Mouse (Mus musculus): ENCODE data around the gene Hormad1. TPM values are rescaled to one million over a fixed set of nuclear protein-coding genes. Genes with fewer than 3 reads are reported as not detected.
"Not testable (repeated sequence)": the region's sequence is repeated elsewhere in the genome, so short reads cannot be mapped to it uniquely, and the experiment has no call there.

The Hormad1 gene
- polyA plus RNA-seq, 1 experiment from 2014 or later, result 0.10 TPM

DNA sequence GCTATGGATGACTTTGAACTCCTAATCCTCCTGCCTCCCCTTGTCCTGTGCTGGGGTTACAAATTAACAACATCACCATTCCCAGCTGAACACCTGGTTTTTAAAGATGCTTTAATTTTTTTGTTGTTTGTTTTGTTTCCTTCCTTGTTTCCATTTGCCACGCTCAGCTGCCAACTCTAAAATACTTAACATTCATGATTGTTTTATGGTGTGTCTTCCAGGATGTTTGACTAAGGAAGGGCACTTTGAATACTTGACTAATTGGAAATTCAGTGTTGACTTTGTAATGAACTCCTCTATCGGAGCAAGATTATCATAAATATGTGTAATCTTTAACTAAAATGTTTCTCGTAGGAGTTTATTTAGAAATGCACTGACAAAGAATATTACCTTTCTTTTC is 41.8 kb downstream of the Hormad1 start:
- peak; percentile 57; the same call in 1 of the 2 replicates for ATAC-seq
- Histone ChIP-seq H3K4me3 (ENCODE audit: low read length) (no peak overlapping the region), H3K9me3 (ENCODE audit: control insufficient read depth, low read length) (no peaks in the 10 kb centered on the region), H3K27ac (ENCODE audit: low read length) (peak overlapping the region; percentile 87), H3K4me1 (ENCODE audit: control insufficient read depth, insufficient read depth, low read length) (peaks cover 7% of the 10 kb centered on the region), H3K36me3 (ENCODE audit: control insufficient read depth, insufficient read depth, low read length) (peaks cover 3% of the 10 kb centered on the region; the same call in 1 of the 2 replicates), H3K9ac (ENCODE audit: low read depth, low read length) (no peak overlapping the region), H3K27me3 (replicated peaks; ENCODE audit: control insufficient read depth, insufficient read depth, low read length) (no peaks in the 10 kb centered on the region), H3K4me2 (ENCODE audit: low read depth, low read length) (no peak overlapping the region)
- WGBS, result 48% methylated on average over 3 of the region's 3 CpGs

- no peak for ATAC-seq
- WGBS, result 80% methylated on average over 3 of the region's 3 CpGs
- peaks cover 2% of the 10 kb centered on the region; the same call in 1 of the 2 replicates for H3K4me1 ChIP-seq (ENCODE audit: control insufficient read depth, insufficient read depth, low read length)
- no peaks in the 10 kb centered on the region for H3K9me3 ChIP-seq (ENCODE audit: control insufficient read depth, low read length)
- H3K4me2 ChIP-seq (ENCODE audit: low read depth, low read length), result no peak overlapping the region
- no peak overlapping the region for H3K27ac ChIP-seq (ENCODE audit: low read length)
- peaks cover 7% of the 10 kb centered on the region; the same call in 1 of the 2 replicates for H3K36me3 ChIP-seq (ENCODE audit: control insufficient read depth, insufficient read depth, low read length)
- H3K27me3 ChIP-seq (replicated peaks; ENCODE audit: control insufficient read depth, insufficient read depth, low read length), result no peaks in the 10 kb centered on the region
- H3K9ac ChIP-seq (ENCODE audit: low read depth, low read length), result no peak overlapping the region
- H3K4me3 ChIP-seq (ENCODE audit: low read length), result no peak overlapping the region
Observed at GRCm38 (mm10) chr3:95606096-95606495, 46.6 kb downstream of the Hormad1 start.

DNA sequence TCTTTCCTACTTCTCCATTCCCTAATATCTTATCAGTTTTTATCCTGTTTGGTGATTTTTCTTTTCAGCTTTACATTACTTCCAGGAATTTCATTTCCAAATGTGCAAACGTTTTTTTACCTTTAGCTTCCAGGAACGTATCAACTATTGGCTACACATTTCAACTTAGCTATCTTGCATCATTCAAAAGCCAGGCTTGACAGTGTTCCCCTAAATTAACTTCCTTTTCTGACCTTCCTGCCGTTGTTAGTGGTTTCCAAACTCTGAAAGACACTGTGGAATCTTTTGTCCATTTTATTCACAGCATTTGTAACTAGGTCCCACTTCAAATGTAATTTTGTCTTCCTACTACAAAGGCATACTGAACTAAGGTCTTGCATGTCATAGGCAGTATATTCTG is 49.7 kb downstream of the Hormad1 start:
- Histone ChIP-seq H3K27me3 (replicated peaks; ENCODE audit: control insufficient read depth, insufficient read depth, low read length) (no peaks in the 10 kb centered on the region), H3K4me2 (ENCODE audit: low read depth, low read length) (no peak overlapping the region), H3K4me3 (ENCODE audit: low read length) (no peak overlapping the region), H3K27ac (ENCODE audit: low read length) (no peak overlapping the region), H3K9ac (ENCODE audit: low read depth, low read length) (no peak overlapping the region), H3K4me1 (ENCODE audit: control insufficient read depth, insufficient read depth, low read length) (0 out of 2 replicates have a peak, but pooled peaks cover 2% of the 10 kb centered on the region), H3K36me3 (ENCODE audit: control insufficient read depth, insufficient read depth, low read length) (peaks cover 6% of the 10 kb centered on the region; the same call in 1 of the 2 replicates), H3K9me3 (ENCODE audit: control insufficient read depth, low read length) (no peaks in the 10 kb centered on the region)
- ATAC-seq, result no peak
- 66% methylated on average over 3 of the region's 3 CpGs for WGBS

DNA sequence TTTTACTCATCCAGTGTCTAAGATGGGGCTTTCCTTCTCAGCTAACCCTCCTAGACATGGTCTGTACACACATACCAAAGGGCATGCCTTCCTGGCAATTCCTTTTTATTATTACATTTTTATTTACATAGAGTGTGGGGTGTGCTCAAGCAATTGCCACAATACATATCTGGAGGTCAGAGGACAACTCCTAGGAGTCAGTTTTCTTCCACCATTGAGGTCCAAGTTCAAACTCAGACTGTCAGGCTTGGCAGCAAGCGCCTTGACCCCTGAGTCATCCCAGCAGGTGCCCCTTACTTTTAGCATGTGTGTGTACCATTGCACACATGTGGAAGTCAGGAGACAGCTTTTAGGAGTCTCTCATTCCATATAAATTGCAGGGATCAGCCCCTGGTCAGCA is 54.5 kb downstream of the Hormad1 start:
- peak; percentile 93 for ATAC-seq
- WGBS, result 78% methylated on average over 1 of the region's 1 CpGs
- H3K27ac ChIP-seq (ENCODE audit: low read length), result peak overlapping the region; percentile 64
- peaks cover 10% of the 10 kb centered on the region; the same call in 1 of the 2 replicates for H3K36me3 ChIP-seq (ENCODE audit: control insufficient read depth, insufficient read depth, low read length)
- H3K9ac ChIP-seq (ENCODE audit: low read depth, low read length), result no peak overlapping the region
- no peaks in the 10 kb centered on the region for H3K4me1 ChIP-seq (ENCODE audit: control insufficient read depth, insufficient read depth, low read length)
- no peak overlapping the region for H3K4me2 ChIP-seq (ENCODE audit: low read depth, low read length)
- no peak overlapping the region for H3K4me3 ChIP-seq (ENCODE audit: low read length)
- H3K9me3 ChIP-seq (ENCODE audit: control insufficient read depth, low read length), result no peaks in the 10 kb centered on the region
- H3K27me3 ChIP-seq (replicated peaks; ENCODE audit: control insufficient read depth, insufficient read depth, low read length), result no peaks in the 10 kb centered on the region

- H3K4me1 ChIP-seq (ENCODE audit: control insufficient read depth, insufficient read depth, low read length), result no peaks in the 10 kb centered on the region
- no peaks in the 10 kb centered on the region for H3K9me3 ChIP-seq (ENCODE audit: control insufficient read depth, low read length)
- H3K36me3 ChIP-seq (ENCODE audit: control insufficient read depth, insufficient read depth, low read length), result peaks cover 6% of the 10 kb centered on the region; the same call in 1 of the 2 replicates
- no peaks in the 10 kb centered on the region for H3K27me3 ChIP-seq (replicated peaks; ENCODE audit: control insufficient read depth, insufficient read depth, low read length)
- no peak overlapping the region for H3K27ac ChIP-seq (ENCODE audit: low read length)
- no peak overlapping the region for H3K9ac ChIP-seq (ENCODE audit: low read depth, low read length)
- WGBS, result 78% methylated on average over 1 of the region's 1 CpGs
- no peak for ATAC-seq
- no peak overlapping the region for H3K4me2 ChIP-seq (ENCODE audit: low read depth, low read length)
- H3K4me3 ChIP-seq (ENCODE audit: low read length), result no peak overlapping the region
Observed at GRCm38 (mm10) chr3:95618511-95618910, 59.0 kb downstream of the Hormad1 start.

DNA sequence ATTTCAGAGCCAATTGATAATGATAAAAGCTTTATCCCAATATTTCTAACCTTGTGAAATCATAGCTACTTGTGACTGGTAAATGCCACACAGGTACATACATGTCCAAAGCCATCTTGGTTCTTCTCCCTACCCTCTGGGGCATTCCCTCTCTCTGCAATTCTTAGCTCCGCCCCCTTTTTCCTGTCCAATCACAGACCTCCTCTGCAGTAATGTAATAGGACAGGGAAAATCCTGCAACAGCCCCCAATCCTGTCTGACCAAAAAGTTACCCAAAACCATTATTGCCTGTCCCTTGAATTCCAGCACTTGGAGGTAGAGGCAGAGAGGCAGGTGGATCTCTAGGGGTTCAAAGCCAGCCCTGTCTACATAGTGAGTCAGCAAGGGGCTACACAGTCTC is 61.8 kb downstream of the Hormad1 start:
- 75% methylated on average over 1 of the region's 1 CpGs for WGBS
- Histone ChIP-seq H3K4me3 (ENCODE audit: low read length) (no peak overlapping the region), H3K27me3 (replicated peaks; ENCODE audit: control insufficient read depth, insufficient read depth, low read length) (no peaks in the 10 kb centered on the region), H3K27ac (ENCODE audit: low read length) (no peak overlapping the region), H3K36me3 (ENCODE audit: control insufficient read depth, insufficient read depth, low read length) (peaks cover 6% of the 10 kb centered on the region; the same call in 1 of the 2 replicates), H3K4me1 (ENCODE audit: control insufficient read depth, insufficient read depth, low read length) (peaks cover 5% of the 10 kb centered on the region), H3K4me2 (ENCODE audit: low read depth, low read length) (no peak overlapping the region), H3K9ac (ENCODE audit: low read depth, low read length) (no peak overlapping the region), H3K9me3 (ENCODE audit: control insufficient read depth, low read length) (no peaks in the 10 kb centered on the region)
- no peak for ATAC-seq

- not testable (repeated sequence) for H3K4me1 ChIP-seq (ENCODE audit: control insufficient read depth, insufficient read depth, low read length); H3K9me3 ChIP-seq (ENCODE audit: control insufficient read depth, low read length); ATAC-seq; H3K27ac ChIP-seq (ENCODE audit: low read length); H3K9ac ChIP-seq (ENCODE audit: low read depth, low read length); H3K27me3 ChIP-seq (replicated peaks; ENCODE audit: control insufficient read depth, insufficient read depth, low read length); H3K4me3 ChIP-seq (ENCODE audit: low read length); H3K4me2 ChIP-seq (ENCODE audit: low read depth, low read length); H3K36me3 ChIP-seq (ENCODE audit: control insufficient read depth, insufficient read depth, low read length)
- 90% methylated on average over 20 of the region's 20 CpGs for WGBS
Observed at GRCm38 (mm10) chr3:95622421-95622820, 62.9 kb downstream of the Hormad1 start.

DNA sequence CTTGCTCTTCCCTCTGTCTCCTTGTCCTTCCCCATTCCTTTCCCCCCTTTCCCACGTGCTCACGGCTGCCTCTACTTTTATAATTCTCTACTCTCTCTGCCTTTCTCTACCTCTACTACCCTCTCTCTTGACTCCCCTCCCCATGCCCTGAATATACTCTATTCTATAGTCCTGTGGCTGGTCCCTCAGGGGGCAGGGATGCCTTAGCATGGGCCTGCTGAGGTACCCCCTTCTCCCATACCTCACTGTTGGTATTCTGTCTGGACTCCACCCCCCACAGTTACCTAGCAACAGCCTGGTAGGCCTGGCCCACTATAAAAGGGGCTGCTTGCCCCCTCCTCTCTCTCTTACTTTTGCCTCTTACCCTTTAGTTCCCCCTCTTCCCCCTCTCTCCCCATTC is 64.1 kb downstream of the Hormad1 start:
- peaks cover 11% of the 10 kb centered on the region for H3K4me1 ChIP-seq (ENCODE audit: control insufficient read depth, insufficient read depth, low read length)
- H3K27ac ChIP-seq (ENCODE audit: low read length), result no peak overlapping the region
- no peak overlapping the region for H3K4me2 ChIP-seq (ENCODE audit: low read depth, low read length)
- ATAC-seq, result no peak
- no peak overlapping the region for H3K4me3 ChIP-seq (ENCODE audit: low read length)
- H3K27me3 ChIP-seq (replicated peaks; ENCODE audit: control insufficient read depth, insufficient read depth, low read length), result no peaks in the 10 kb centered on the region
- no peaks in the 10 kb centered on the region for H3K9me3 ChIP-seq (ENCODE audit: control insufficient read depth, low read length)
- H3K9ac ChIP-seq (ENCODE audit: low read depth, low read length), result no peak overlapping the region
- no peaks in the 10 kb centered on the region for H3K36me3 ChIP-seq (ENCODE audit: control insufficient read depth, insufficient read depth, low read length)
- 56% methylated on average over 2 of the region's 2 CpGs for WGBS

DNA sequence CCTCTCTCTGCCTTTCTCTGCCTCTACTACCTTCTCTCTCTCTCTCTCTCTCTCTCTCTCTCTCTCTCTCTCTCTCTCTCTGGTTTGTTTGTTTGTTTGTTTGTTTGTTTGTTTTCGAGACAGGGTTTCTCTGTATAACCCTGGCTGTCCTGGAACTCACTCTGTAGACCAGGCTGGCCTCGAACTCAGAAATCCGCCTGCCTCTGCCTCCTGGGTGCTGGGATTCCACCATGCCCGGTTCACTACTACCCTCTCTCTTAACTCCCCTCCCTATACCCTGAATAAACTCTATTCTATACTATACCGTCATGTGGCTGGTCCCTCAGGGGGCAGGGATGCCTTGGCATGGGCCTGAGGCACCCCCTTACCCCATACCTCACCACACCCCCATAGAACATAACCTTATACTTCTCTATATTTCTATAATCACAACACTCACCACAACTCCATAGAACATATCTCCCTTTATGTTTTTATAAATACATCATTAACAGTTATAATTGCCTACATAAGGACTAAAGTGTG is 64.6 kb downstream of the Hormad1 start:
- WGBS, result 69% methylated on average over 4 of the region's 5 CpGs
- H3K4me3 ChIP-seq (ENCODE audit: low read length), result peak overlapping the region; percentile 70
- H3K4me1 ChIP-seq (ENCODE audit: control insufficient read depth, insufficient read depth, low read length), result peaks cover 11% of the 10 kb centered on the region
- peak overlapping the region; percentile 66; the same call in 1 of the 2 replicates for H3K27ac ChIP-seq (ENCODE audit: low read length)
- peak overlapping the region; percentile 50 for H3K9ac ChIP-seq (ENCODE audit: low read depth, low read length)
- H3K9me3 ChIP-seq (ENCODE audit: control insufficient read depth, low read length); H3K36me3 ChIP-seq (ENCODE audit: control insufficient read depth, insufficient read depth, low read length); H3K27me3 ChIP-seq (replicated peaks; ENCODE audit: control insufficient read depth, insufficient read depth, low read length); ATAC-seq: not testable (repeated sequence)
- peak overlapping the region; percentile 51 for H3K4me2 ChIP-seq (ENCODE audit: low read depth, low read length)
